Mouse (Mus musculus) kidney, adult 2 months (tissue): ENCODE data around the gene Mbtd1.

Experiments
- CTCF ChIP-seq: fragments of 200-500 bp; conservative IDR thresholded peaks from 2 replicates; pipeline ENCODE4 v1.5.1; 2011; ENCODE audit warnings: low read depth, mild to moderate bottlenecking, control low read depth, low read length, moderate library complexity, mixed read lengths; ENCODE audit not compliant: insufficient read depth, insufficient read length
- POLR2A ChIP-seq: fragments of 200-500 bp; IDR thresholded peaks from one replicate; pipeline ENCODE4 v1.6.1; 2011; ENCODE audit warnings: low read depth, low read length, control low read depth

DNA sequence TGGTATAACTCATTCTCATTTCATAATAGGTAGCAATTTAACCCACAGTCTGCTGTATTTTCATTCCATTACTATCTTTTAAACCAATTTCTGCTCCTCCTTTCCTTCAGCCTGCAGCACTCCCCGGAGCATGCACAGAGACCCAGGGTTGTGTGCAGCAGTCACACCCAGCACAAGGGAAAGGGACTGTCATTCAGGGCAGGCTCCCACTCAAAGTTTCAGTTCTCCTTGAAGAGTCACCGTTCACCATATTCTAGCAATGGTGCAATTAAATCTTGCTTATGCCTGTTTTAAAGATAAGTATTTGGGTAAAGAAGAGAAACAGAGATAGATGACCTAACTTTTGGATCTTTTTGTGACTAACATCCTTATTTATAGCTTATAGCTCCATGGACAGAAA lies 24.5 kb upstream of the Mbtd1 start:
- TF ChIP-seq CTCF = no peak
- TF ChIP-seq POLR2A = no peak
